Mouse (Mus musculus): ENCODE results near the gene Dazap2. TPM values are rescaled to one million over a fixed set of nuclear protein-coding genes. Genes with fewer than 3 reads are reported as not detected.

Dazap2 gene
- polyA plus RNA-seq, 1 experiment from 2014 or later = 240 TPM

Other genes starting within 250 kb of the Dazap2 start
- not detected in 2 replicates for gene Gm5475, start 193.2 kb upstream of the Dazap2 start, polyA plus RNA-seq (2016; fragmentation: Nextera tagmentation; extraction: Ambion mirVana)
- 25.1 and 26.2 TPM in 2 replicates for gene Slc11a2, start 190.3 kb upstream of the Dazap2 start, polyA plus RNA-seq (2016; fragmentation: Nextera tagmentation; extraction: Ambion mirVana)
- 38.0 and 41.2 TPM in 2 replicates for gene Letmd1, start 146.3 kb upstream of the Dazap2 start, polyA plus RNA-seq (2016; fragmentation: Nextera tagmentation; extraction: Ambion mirVana)
- 20.9 and 26.2 TPM in 2 replicates for gene Csrnp2, start 119.9 kb upstream of the Dazap2 start, polyA plus RNA-seq (2016; fragmentation: Nextera tagmentation; extraction: Ambion mirVana)
- gene Tfcp2, start 63.3 kb upstream of the Dazap2 start, polyA plus RNA-seq (2016; fragmentation: Nextera tagmentation; extraction: Ambion mirVana) = 34.6 and 36.9 TPM in 2 replicates
- 4.5 and 9.8 TPM in 2 replicates for gene Pou6f1, start 15.4 kb upstream of the Dazap2 start, polyA plus RNA-seq (2016; fragmentation: Nextera tagmentation; extraction: Ambion mirVana)
- gene Smagp, start 21.6 kb downstream of the Dazap2 start, polyA plus RNA-seq (2016; fragmentation: Nextera tagmentation; extraction: Ambion mirVana) = 5.7 and 6.5 TPM in 2 replicates
- 4.0 and 4.5 TPM in 2 replicates for gene Bin2, start 54.2 kb downstream of the Dazap2 start, polyA plus RNA-seq (2016; fragmentation: Nextera tagmentation; extraction: Ambion mirVana)
- 1.6 and 2.8 TPM in 2 replicates for gene Cela1, start 72.6 kb downstream of the Dazap2 start, polyA plus RNA-seq (2016; fragmentation: Nextera tagmentation; extraction: Ambion mirVana)
- gene Galnt6, start 114.0 kb downstream of the Dazap2 start, polyA plus RNA-seq (2016; fragmentation: Nextera tagmentation; extraction: Ambion mirVana) = 0.05 and 0.11 TPM in 2 replicates
- 9.5 and 10.0 TPM in 2 replicates for gene Slc4a8, start 146.4 kb downstream of the Dazap2 start, polyA plus RNA-seq (2016; fragmentation: Nextera tagmentation; extraction: Ambion mirVana)